Mouse (Mus musculus) spleen, postnatal 4 days (tissue): ENCODE data around the gene Wscd2.

Source experiments
- DNase-seq, 2 experiments: peaks; one replicate each; pipeline ENCODE4 v3.0.0; 2022; ENCODE audit warnings: low spot score in 2 of 2

Gene Wscd2

DNA sequence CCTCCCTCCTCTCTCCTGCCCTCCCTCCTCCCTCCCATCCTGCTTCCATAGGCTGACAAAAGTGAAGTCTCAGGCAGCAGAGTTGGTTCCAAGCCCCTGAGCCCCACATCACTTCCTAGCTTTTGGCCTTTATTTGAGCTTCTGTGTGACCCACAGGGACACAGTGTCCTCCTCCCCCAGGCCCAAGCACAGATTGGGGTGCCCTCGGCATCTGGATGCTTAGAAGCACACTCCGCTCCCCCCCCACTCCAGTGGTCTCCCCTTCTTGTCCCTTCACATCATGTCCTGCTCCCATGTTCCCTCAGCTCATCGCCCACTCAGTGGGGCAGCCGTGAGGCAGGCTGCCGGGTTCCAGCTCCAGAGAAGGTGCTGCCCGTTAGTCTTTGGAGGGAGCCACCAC is 121.0 kb downstream of the Wscd2 start:
- no peak for DNase-seq

DNA sequence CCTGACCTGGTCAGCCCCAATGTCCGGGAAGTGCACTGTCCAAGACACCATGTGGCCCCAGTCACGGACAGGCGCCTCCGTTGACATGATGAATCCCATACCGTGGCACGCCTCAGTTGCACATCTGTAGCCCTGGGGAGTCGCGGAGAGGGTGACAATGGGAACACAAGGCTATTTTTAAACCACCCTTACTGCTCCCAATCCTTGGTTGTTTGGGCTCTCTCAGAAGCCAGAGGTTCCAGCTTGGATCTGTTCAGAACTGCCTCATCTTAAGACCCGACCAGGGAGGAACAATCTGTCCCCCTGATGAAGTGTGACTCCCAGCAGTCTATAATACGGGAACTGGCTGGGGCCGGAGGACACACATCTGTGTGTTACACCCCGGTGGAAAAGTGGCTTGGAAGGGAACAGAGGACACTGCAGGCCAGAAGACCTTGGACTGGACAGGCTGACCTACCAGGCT is 121.7 kb downstream of the Wscd2 start:
- DNase-seq: no peak

DNA sequence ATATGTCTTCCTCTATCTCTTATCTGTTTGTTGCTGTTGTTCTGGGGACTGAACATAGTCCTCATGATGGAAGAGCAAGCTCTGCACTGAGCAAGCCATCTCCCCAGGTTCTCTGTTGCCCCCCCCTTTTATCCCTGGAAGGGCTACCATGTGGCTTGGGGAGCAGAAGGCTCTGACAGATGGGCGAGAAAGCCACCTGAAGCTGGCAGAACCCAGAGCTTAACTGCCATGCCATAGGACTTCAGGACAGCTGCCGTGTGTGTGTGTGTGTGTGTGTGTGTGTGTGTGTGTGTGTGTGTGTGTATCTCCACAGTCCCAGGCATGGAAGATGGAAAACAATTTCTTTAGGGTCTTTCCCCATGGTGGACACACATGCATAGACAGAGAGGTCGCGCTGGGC is 128.6 kb downstream of the Wscd2 start:
- no peak for DNase-seq

DNA sequence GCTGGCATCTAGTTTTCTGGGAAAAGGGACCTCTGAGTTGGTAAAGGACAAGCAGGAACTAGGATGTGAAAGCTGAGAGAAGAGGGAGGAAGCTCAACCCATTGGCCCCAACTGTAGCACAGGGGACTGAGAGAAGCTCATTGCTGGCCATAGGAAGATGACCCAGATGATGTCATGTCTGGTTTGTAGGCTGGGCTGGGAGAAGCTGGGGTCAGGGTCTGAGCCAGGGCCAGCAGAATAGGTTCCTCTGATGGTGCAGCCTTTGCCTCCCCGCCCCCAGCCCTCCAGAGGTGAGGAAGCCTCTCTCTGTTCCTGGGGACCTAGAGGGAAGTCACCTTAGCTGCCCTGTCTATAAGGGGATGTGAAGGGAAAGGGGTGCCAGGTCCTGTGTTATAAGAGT is 129.0 kb downstream of the Wscd2 start:
- no peak for DNase-seq

DNA sequence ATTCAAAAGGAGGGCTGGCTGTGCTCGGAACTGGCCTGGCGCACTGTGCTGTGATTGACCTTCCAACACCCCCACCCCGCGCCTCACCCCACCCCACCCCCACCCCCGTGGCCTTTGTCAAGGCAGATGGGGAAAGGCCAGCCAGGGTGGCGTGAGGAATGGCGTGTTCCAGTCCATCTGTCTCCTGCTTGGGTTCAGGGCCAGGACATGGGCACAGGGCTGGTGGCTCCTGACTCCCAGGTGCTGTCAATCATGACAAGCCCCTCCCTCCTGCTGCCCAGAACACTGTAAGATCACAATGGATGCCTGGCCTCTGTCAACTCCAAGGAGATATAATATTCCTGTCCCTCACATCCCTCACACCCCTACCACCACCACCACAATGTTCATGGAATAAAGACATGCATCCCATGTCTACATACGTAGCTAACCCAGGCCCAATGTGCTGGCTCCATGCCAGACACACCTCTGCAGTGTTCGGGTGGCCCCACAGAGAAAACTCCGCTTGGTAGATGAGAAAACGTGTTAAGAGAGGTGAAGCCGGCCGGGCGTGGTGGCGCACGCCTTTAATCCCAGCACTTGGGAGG is 130.1 kb downstream of the Wscd2 start:
- DNase-seq: no peak

DNA sequence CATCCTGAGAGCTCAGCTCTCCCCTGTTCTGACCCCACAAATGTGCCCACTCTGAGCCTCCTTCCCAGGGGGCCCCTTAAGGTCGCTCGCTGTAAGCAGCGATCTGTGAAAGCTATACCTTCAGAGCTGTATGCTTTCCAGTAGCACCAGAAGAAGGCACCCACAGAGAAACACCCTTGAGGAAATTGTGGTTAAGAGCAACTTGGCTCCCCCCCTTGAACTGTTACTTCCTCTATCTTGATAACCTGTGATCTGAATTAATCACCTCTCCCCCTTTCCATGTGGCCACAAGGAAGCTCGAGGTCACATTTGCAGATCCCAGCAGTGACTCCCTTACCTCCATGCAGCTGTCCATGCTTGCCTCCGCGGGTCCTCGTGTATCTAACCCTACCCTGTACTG is 130.9 kb downstream of the Wscd2 start:
- no peak for DNase-seq

DNA sequence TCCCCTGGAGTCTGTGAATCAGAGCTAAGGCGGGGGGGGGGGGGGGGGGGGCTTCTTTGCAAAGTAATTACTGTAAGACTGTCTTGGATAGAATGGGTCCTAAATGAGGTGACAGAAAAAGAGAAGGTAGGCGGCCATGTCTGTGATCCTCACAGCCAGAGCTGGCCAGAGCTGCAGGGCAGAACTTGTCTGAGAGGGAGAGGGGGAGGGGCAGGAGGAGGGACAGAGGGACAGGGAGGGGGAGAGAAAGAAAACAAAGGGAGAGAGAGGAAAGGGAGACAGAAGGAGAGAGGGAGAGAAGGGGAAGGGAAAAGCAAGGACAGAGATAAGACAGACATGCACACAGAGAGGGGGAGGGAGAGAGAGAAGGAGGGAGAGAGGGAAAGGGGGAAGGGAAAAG is 132.9 kb downstream of the Wscd2 start:
- DNase-seq: no peak

DNA sequence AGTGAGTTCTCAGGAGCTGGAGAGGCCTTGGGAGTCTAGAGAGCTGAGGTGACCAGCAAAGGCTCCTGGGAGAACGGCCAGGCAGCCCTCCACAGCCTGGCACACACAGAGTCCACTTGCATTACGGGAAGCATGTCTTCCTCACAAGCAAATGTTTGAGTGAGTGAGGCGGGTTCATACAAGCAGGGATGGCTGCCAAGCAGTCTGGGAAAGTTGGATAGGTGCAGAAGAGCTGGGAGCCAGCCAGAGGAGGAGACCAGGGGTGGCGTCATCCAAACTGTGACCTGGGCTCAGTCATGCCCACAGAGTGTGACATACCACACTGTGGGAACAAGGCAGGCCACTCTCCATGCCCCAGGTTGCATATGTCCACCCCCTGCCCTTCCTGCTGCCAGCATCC is 134.9 kb downstream of the Wscd2 start:
- DNase-seq: no peak

DNA sequence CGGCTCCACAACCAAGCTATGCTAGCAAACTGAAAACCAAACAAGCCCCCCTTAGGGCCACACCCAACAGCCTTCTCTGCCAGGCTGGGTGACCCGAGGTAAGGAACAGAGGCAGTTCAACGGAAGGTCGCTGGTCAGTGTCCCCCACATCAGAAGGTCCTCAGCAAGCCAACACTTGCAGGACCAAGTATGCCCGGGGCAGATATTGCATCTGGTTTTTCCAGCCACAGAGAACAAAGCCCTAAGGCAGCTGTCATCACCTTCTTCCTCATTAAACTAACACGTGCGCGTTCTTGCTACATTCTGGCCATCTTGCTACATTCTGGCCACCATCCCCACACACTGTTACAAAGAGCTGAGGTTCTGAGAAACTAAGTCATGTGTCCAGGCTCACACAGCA is 136.2 kb downstream of the Wscd2 start:
- DNase-seq: no peak

DNA sequence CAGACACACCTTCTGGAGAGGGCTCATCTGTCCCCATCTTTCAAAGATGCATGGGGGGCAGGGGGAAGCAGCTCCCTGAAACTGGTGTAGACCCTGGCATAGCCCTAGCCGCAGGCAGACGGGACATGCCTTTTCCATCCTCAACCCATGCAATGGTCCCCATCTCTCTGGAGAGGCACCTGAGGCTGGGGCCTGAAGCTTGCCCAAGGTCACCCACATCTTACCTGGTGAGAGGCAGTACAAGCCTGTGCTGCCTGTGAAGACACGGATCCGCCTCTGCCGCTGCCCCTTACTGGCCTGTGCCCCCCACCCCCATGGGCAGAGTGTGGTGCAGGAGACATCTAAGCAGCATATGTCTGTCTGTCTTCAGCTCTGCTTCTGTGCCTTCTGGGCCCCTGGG is 136.9 kb downstream of the Wscd2 start:
- DNase-seq: no peak

DNA sequence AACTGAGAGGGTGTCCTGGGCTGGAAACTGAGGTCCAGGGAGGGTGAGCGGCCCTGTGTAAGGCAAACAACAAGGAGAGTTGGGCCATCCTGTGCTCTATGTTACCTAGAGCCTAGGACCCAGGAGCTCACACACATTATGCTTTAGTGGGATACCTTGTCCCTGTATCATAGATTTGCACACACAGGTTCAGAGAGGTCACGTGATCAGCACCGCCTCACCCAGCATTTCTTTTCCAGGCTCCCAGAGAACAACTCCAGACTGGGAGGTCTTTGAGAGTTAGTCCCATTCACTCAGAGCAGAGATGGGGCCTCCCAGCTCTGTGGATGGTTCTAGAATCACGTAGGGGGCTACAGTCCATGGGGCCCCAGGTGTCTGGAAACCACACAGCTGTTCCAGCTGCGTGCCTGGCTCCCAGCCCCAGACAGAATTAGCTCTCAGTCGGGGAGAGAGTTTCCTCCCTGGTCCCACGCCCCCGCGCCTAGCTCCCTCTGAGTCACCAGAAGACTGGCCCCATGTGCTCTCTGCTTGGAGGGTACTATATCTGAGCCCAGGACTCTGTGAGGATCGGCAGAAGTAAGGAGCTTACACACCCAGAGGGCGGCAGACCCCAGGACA is 137.8 kb downstream of the Wscd2 start:
- DNase-seq: no peak

DNA sequence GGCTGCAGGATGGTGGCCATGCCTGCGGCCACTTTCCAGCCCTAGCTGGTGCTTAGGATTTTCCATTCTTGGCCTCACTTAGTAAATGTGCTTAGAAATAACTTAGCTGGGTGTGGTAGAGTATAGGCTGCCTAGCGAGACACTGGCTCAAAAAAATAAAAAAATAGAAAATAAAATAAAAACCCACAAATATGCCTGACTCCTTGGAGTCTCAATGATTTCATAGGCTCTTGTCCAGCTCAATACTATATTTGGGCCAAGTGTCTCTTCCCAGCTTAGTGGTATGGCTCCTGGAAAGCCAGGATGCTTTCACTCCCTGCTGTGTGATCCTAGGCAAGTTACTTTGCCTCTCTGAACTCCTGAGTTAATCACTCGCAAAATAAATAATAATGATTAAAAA is 139.1 kb downstream of the Wscd2 start:
- DNase-seq: no peak

DNA sequence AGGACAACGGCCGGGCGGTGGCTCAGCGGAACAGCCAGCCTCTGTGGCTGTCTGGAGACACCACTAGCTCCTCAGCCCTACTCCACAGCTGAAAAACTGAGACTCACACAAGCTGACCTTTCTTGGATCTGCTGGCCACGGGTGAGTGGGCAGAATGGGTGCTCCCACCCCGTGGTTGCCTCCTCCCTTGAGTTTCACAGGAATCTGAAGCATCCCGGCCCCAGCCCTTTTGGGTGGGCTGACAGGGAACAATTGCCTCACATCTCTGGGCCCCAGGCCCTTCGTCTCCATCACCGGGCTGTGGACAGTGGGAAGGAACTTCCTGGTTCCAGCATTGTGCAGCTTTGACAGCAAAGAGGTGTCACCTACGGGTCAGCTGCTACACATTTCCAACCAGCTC is 140.0 kb downstream of the Wscd2 start:
- DNase-seq: no peak

DNA sequence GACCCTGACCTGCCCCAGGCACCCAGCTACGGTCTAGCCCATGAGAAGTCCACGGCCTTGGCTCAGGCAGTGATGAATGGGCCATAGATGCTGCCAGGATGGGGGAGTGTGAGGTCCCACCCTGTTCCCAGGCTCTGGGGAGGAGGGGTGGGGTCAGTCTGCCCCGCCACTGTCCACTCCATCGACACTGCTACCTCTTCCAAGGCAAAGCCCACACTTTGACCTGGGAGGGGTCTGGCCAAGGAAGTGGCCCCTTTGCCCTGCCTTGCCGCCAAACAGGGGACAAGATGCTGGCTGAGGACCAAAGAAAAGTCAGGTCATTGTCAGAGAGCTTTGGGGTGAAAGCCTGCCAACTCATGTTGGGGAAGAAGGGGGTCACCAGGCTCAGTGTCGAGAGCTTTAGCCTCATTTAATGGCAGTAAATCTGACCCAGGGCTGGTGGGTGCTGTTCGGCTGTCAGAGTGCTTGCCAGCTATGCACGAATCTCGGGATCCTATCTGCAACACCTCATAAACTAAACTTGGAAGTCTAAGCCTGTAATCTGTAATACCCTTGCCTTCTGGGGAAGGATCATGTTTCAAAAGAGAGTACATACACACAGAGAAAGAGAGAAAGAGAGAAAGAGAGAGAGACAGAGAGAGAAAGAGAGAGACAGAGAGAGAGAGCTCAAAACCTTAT is 143.0 kb downstream of the Wscd2 start:
- no peak for DNase-seq

DNA sequence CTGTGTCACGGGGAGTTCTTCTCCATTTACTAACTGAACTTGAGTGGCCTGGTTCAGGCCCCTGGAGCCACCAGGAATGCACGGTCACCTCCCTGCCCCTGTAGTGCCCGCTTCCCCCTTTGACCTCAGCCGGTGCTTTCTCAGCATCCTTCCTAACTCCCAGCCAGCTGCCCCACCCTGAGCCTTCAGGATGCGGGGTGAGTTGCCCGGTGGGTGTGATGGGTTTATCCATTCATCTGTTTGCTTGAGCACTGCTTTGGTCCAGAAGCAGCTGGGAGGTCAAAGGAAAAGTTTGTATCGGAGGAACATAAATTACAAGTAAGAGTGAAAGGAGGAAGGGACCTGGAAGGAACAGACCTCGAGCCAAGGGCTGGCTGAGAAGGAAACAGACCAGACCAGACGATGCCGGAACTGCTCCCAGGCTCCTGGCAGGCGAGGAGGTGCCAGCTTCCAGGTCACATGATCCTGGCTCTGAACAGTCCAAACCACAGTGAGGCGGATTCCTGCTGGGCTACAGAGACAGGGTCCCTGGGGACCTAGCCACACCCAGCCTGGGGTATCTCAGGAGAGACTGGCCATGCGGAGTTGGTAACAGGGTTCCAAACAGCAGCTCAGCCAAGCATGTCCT is 144.0 kb downstream of the Wscd2 start:
- no peak for DNase-seq

DNA sequence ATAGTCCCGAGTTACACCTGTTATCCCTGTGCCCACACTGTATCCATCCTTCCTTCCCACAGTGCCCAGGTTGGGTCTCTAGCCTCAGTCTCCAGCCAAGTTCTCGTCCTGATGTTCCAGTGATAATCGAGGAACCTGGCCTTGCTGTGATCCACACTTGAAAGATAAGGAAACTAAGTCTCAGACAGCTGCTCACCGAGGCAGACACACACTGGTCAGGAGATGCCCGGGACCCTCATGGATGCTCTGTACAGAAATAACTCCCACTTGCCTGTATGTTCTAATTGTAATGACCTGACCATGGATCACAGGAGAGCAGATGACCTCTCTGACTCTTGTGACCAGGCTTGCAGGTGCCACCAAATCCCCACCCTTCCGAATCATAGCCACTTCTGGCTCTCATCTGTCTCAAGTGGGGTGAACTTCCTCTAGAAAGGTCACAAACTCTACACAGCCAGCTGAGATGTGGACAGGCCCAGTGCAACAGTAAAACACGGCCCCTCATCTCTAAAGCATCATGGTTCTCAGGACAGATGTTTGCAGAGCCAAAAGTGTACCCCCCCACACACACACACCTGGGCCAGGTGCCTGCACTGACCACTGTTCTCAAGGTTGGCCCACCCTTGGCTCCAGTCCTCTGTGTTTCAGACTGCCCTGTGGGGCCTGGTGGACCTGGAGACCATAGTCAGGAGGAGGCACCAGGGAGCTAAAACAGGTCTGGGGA is 144.9 kb downstream of the Wscd2 start:
- DNase-seq: no peak

DNA sequence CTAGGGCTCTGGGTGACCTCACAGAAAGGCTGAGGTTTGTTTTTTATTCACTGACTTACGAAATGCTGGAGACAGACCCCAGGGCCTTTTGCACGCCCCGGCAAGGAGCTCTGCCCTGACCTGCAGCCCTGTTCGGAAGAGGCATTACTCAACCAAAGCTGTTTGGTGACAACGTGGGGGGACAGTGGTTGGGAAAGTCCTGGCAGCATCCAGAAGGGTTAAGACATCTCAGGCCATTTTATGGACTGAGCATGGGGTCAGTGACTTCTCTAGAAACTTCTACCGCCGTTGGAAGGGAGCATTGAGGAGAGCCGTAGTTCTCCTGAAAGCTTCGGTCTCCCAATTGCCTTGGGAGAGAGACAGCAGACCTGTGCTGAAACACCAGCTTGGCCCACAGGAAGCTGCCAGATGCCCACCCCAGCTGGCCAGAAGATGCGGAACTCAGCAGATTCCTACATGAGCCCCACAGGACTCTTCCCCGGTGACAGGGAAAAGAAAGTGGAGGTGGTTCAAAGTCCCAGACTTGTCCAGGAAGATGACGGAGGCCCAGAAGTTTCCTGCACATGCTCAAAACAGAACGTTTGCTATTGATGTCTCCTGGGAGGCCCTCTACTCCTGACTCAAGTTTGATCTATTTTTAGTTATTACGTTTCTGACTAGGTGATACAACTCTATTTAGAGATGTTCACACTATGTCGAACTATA is 145.9 kb downstream of the Wscd2 start:
- no peak for DNase-seq

DNA sequence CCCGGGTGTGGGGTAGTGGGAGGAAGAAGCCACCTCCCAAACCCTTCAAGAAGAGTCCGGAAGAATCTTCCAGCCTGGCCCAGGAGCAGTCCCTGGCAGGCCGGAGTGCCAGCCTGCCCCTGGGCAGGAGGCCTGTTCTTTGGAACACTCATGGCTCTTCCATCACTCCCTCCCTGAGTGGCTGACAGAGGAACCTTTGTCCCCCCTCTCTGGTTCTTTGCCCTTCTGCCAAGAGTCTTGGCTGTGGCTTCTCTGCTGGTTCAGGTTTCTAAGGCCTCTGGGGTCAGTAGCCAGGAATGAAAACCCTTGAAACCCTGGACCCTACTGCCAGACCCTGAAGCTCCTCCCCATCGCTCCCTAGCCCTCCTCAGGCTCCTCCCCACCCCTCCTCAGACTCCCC is 147.5 kb downstream of the Wscd2 start:
- no peak for DNase-seq

DNA sequence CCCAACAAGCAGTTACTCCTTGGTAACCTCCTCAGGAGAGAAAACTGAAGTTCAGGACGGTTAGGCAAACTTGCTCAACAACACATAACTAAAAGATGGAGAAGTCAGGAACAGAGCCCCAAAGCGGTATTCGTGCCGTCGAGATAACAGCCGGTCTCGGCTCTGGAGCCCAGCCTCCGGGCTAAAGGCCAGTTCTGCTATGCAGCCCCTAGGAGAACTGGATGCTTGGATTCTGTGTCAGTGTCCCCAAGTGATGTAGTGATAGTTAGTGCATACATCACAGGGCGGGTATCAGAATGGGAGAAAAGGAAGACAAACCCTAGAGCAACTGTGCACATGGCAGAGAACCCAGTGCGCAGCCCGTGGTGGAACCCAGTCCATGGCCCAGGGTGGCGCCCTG is 147.9 kb downstream of the Wscd2 start:
- DNase-seq: no peak

DNA sequence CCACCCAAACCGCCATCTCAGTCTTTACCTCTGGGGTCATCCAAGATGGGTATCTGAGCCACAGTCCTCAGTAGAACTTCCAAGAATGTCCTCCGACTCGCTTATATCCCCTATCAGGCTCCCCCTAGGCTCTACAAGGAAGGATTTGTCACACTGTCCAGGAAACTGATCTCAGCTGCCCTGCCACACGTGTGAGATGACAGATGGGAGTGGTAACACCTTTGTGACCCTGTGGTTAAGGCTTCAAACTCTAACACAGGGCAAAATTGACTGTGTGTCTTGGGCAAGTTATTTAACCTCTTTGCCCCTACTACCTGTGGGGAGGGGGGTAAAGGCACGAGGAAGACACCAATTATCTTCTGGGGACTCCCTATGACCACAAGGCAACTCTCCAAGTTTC is 149.0 kb downstream of the Wscd2 start:
- no peak for DNase-seq
